Mouse (Mus musculus) lung, postnatal 14 days (tissue): ENCODE results near the gene Tuft1.

Experiments
- DNase-seq: peaks from one replicate; pipeline ENCODE4 v3.0.0; 2021

Gene Tuft1

DNA sequence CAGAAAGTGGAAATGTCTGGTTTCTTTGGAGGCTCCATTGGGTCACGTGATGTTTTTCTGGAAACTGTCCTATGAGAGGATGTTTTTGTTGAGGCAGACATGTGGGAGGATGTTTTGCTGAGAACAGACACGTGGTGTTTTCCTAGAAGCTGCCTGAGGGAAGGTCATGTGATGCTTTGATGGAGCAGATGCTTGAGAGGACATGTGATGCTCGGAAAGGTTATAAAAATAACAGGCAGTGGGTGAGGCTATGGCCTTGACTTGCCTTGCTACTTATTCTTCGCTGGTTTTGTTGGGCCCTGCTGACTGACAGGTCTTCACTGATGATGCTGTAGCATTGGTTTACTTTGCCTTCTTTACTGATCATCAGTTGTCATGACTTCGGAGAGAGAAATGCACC lies 67.6 kb downstream of the Tuft1 start:
- DNase-seq, result no peak

DNA sequence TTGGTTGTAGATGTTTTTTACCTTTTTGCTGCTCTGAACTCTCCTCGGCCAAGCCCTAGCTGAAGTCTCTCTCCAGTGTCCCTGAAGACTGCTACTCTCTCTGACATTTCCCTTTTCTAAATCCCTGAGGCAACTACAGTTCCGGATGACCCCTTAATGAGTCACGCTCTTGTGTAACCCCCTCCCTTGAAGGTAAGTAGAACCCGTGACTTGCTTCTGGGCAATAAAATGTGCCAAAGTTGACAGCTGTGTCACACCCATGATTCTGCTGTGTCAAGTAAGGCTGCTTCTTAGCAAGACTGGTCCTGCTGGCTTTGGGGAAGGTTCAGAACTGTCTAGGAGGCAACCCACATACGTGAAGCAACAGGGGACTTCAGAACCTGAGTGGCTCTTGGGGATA lies 70.7 kb downstream of the Tuft1 start:
- DNase-seq, result no peak

DNA sequence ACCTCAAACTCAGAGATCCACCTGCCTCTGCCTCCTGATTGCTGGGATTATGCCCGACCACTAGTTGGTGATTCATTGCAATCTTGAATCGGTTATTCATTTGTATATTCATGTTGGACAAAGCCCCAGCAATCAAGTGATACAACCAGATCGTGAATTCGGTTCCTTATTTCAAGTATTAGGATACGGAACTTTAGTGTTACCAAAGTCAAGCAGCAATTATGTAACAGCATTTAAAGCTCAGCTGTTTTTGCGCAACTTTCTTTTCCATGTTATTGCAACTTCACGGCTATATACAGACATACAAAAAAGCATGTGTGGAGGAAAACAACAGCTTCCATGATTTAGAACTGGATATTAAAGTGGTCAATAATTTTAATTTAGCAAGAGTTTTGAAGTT lies 75.7 kb downstream of the Tuft1 start:
- no peak for DNase-seq

DNA sequence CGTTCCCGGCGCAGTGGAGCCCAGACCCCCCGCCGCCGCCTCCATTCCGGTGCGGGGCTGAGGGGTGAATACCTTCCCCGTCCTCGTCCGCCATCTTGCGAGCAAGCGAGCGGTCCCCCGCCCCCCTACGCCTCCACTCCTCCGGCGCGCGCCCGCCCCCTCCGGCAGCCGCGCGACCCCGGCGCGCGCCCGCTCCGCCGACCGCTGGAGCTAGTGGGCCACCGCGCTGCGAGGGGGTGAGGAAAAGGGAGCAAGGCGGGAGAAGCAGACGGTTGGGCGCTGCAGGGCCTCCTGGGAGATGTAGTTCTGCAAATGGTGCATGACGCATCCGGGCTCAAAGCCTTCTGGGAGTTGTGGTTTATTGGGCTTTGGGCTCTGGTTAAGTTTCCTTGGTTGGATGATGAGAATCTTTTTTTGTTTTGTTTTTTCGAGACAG lies 76.2 kb downstream of the Tuft1 start, which contains the start of gene Snx27:
TSS of gene Snx27 (minus strand) at position 261 of the 436 bp plus-strand sequence.
- DNase-seq, result peak; percentile 87

DNA sequence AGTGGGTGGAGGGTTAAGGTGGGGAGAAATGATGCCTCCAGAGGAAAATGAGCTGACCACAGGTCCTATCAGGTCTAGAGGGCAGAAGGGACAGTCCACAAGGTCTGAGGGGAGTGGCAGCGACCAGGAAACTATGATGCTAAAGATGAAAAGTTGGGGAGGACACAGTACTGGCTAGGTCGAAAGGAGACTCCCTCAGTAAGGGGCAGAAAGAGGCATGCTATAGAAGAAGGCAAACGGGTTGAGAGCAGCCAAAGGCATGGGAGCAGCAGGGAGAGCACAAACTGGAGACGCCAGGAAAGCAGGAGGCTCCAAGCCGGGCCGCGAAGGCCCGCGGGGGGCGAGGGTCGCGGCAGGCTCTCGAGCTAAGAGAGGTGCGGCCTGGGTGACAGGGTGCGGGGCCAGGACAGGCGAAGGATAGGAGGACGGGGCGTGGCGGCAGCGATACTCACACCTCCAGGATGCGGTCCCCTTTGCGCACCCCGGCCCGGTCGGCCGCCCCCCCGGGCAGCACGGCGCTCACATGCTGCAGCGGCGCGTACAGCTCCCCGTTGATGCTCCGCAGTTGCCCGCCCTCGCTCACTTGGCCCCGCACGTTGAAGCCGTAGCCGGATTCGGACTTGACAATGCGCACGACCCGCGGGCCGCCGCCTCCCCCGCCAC lies 76.7 kb downstream of the Tuft1 start:
- no peak for DNase-seq

DNA sequence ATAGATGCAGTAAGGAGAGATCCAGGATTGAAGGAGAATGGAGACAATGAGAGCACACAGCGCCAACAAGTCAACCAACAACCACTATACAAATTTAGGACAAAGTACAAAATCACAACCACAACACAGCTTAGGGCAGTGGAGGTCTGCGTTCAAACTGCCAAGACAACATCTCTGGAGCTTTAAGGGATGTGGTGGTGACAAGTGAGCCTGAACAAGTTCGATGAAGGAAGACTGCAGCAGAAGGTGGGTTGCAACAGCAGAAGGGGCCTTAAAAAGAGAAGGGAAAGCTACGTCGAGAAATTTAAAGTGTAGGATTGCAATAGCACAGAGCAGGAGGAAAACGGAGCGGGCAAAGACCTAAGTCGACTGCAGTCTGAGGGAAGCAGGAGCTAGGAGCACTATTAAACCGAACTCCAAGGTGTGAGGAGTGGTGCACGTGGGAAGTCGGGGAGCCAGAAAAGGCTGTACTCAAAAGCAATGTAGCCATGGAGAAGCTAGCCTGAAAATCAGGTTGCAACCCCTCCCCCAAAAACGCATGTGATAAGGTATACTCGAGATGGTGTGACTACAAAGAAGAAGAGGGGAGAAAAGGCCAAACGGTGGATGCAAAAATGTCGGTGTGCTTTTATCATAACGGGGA lies 77.4 kb downstream of the Tuft1 start:
- no peak for DNase-seq

DNA sequence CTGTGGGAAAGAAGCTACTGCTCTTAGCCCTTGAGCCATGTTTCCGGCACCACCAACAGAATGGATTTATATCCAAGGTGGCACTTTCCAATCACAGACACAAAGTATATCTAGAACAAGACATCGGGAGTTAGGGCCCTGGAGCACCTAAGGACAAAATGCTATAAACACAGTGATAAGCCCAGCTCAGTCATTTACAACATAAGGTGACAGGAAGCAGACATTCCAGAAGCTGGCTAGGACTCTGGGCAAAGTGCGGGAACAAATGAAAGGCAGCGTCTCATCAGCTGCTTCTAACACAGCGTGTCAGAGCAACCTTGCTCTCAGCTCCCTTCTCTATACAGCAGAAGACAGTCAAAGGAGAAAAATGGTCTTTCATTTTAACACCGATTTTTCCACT lies 84.2 kb downstream of the Tuft1 start:
- DNase-seq, result no peak

DNA sequence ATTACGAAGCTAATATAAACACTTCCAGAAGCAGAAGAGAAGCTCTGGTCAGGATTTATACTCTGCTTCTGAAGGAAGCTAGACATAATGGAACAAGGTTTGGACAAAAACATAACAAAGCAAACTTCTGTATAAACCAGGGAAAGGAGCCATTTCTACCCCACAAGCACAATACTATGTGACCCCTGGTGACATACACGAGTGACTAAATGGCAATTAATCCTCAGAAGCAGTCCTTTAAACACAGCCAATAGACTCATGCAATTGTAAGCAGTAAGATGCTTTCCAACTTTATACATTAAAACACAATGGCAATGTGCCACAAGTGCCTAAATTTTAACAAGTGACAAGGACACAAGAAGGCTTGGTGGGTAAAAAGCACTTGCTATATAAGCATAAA lies 91.4 kb downstream of the Tuft1 start:
- no peak for DNase-seq

DNA sequence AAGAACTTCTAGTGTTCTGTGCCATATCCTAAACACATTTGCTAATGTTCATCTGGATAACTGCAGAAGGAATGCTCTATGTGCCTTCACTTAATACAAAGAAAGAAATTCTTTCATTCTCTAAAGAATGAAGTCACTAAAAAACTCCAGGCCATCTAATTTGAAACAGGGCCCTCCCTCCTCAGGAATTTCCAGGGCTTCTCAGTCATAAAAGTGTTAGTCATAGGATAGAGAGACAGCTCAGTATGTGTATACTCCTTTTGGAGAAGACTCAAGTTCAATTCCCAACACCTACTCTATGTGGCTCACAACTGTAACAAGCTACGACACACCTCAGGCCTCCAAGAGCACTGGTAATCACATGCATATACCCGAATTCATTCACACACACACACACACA lies 93.1 kb downstream of the Tuft1 start:
- DNase-seq, result no peak

DNA sequence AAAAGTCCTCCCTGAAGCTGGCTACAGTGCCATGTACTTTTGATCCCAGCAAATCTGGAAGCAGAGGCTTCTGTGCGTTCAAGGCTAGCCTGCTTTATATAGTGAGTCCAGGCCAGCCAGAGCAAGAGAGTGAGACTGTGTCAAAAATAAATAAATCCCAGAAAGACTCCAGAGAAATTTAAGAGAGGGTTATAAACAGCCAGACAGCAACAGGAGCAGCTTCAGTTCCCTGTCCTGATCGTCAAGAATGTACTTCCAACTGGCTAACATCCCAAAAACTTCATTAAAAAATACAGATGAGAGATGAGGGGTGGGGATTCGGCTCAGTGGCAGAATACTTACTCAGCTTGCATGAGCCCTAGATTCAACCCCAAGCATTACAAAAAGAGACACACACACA lies 93.5 kb downstream of the Tuft1 start:
- DNase-seq, result no peak

DNA sequence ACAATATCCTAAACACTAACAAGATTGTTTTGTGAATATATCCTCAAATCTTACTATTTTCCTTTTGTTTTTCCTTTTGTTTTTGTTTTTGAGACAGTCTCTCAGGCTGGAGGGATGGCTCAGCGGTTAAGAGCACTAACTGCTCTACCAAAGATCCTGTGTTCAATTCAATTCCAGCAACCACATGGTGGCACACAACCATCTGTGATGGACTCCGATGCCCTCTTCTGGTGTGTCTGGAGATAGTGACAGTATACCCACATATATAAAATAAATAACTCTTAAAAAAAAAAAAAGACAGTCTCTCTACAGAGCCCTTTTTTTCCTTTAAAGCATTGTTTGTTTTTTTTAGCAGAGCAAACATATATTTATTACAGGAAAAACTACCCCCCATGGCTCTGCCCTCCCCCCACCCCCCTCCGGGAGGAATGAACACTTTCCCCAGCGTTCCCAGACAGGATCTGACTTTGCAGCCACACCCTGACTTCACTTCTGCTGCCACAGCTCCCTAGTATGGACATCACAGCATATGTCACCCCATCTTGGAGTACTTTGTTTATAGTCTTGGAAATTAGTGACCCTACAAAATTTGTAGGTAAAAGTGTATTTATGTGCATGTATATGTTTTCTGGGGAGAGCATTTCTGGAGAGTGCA lies 94.2 kb downstream of the Tuft1 start:
- no peak for DNase-seq

DNA sequence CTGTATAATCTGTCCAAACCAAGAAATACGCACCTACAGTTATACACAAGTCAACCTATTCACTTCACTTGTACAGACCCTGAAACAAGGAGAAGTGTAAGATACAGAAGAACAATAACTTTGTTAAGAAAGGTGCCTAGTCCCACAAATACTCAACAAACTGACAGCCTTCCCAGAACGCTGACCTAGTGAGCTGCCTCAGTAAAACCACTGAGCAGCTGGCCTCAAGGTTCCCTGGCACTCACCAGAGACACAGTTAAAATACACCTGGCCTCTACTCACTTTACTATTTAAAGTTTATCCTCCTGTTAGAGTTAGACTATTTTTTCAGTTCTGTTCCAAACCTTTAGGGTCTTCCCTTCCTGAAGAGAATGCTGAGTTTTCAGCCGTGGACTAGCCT lies 95.5 kb downstream of the Tuft1 start:
- DNase-seq, result no peak
